Mouse (Mus musculus): Measurements from ENCODE around the gene Lrrc45. TPM values are rescaled to one million over a fixed set of nuclear protein-coding genes. Genes with fewer than 3 reads are reported as not detected.

Lrrc45 gene
- total RNA-seq, 1 experiment from 2014 or later, result 30.9 TPM

GRCm38 (mm10) chr11:120703696-120704454 lies 9.8 kb upstream of the Lrrc45 start:
- no peak for ATAC-seq (replicated peaks; ENCODE audit: low read depth, poor library complexity, severe bottlenecking)

GRCm38 (mm10) chr11:120704486-120705325 lies 9.0 kb upstream of the Lrrc45 start:
- ATAC-seq (replicated peaks; ENCODE audit: low read depth, poor library complexity, severe bottlenecking), result no peak

- no peak for ATAC-seq (replicated peaks; ENCODE audit: low read depth, poor library complexity, severe bottlenecking)
Measured at GRCm38 (mm10) chr11:120706120-120706519, 7.6 kb upstream of the Lrrc45 start.

- no peak for ATAC-seq (replicated peaks; ENCODE audit: low read depth, poor library complexity, severe bottlenecking)
Measured at GRCm38 (mm10) chr11:120707225-120707624, 6.5 kb upstream of the Lrrc45 start.

GRCm38 (mm10) chr11:120707969-120708368 lies 5.8 kb upstream of the Lrrc45 start:
- ATAC-seq (replicated peaks; ENCODE audit: low read depth, poor library complexity, severe bottlenecking), result no peak

- no peak for ATAC-seq (replicated peaks; ENCODE audit: low read depth, poor library complexity, severe bottlenecking)
Measured at GRCm38 (mm10) chr11:120709551-120709950, 4.2 kb upstream of the Lrrc45 start.

GRCm38 (mm10) chr11:120710672-120711071 lies 3.1 kb upstream of the Lrrc45 start:
- ATAC-seq (replicated peaks; ENCODE audit: low read depth, poor library complexity, severe bottlenecking), result no peak

GRCm38 (mm10) chr11:120711980-120712604 lies 1.6 kb upstream of the Lrrc45 start:
- no peak for ATAC-seq (replicated peaks; ENCODE audit: low read depth, poor library complexity, severe bottlenecking)

- ATAC-seq (replicated peaks; ENCODE audit: low read depth, poor library complexity, severe bottlenecking), result peak; percentile 16
Measured at GRCm38 (mm10) chr11:120712771-120713568, 755 bp upstream of the Lrrc45 start.

GRCm38 (mm10) chr11:120714546-120714945 lies 821 bp downstream of the Lrrc45 start:
- no peak for ATAC-seq (replicated peaks; ENCODE audit: low read depth, poor library complexity, severe bottlenecking)

GRCm38 (mm10) chr11:120715131-120715530 lies 1.4 kb downstream of the Lrrc45 start:
- no peak for ATAC-seq (replicated peaks; ENCODE audit: low read depth, poor library complexity, severe bottlenecking)

GRCm38 (mm10) chr11:120719242-120719641 lies 5.5 kb downstream of the Lrrc45 start:
- ATAC-seq (replicated peaks; ENCODE audit: low read depth, poor library complexity, severe bottlenecking), result no peak

GRCm38 (mm10) chr11:120719841-120720376 lies 6.2 kb downstream of the Lrrc45 start:
- no peak for ATAC-seq (replicated peaks; ENCODE audit: low read depth, poor library complexity, severe bottlenecking)

- ATAC-seq (replicated peaks; ENCODE audit: low read depth, poor library complexity, severe bottlenecking), result peak; percentile 81
Measured at GRCm38 (mm10) chr11:120720450-120720849, 6.7 kb downstream of the Lrrc45 start.

- ATAC-seq (replicated peaks; ENCODE audit: low read depth, poor library complexity, severe bottlenecking), result 0 out of 2 replicates have a peak, but pooled peaks have one; percentile 12
Measured at GRCm38 (mm10) chr11:120721124-120722066, 7.7 kb downstream of the Lrrc45 start, which contains the start of gene Rac3. Gene Rac3, plus strand, starts transcription at chr11:120721470.

GRCm38 (mm10) chr11:120722067-120722630 lies 8.4 kb downstream of the Lrrc45 start:
- no peak for ATAC-seq (replicated peaks; ENCODE audit: low read depth, poor library complexity, severe bottlenecking)

GRCm38 (mm10) chr11:120722761-120723382 lies 9.1 kb downstream of the Lrrc45 start:
- ATAC-seq (replicated peaks; ENCODE audit: low read depth, poor library complexity, severe bottlenecking), result no peak

- ATAC-seq (replicated peaks; ENCODE audit: low read depth, poor library complexity, severe bottlenecking), result no peak
Measured at GRCm38 (mm10) chr11:120723509-120723908, 9.8 kb downstream of the Lrrc45 start.
